Mouse (Mus musculus) inflammation-experienced regulatory T-cells, adult 16 weeks (primary cell): ENCODE measurements around the gene Snrpb. TPM values are rescaled to one million over a fixed set of nuclear protein-coding genes. Genes with fewer than 3 reads are reported as not detected.

Source experiments
- polyA plus RNA-seq: library from polyadenylated mRNA; unstranded; fragments of 100-300 nt; shearing (Covaris generic); gene quantifications from one replicate; pipeline ENCODE4 v1.2.1, GENCODE M21; 2017

Snrpb gene
- polyA plus RNA-seq = 413 TPM

DNA sequence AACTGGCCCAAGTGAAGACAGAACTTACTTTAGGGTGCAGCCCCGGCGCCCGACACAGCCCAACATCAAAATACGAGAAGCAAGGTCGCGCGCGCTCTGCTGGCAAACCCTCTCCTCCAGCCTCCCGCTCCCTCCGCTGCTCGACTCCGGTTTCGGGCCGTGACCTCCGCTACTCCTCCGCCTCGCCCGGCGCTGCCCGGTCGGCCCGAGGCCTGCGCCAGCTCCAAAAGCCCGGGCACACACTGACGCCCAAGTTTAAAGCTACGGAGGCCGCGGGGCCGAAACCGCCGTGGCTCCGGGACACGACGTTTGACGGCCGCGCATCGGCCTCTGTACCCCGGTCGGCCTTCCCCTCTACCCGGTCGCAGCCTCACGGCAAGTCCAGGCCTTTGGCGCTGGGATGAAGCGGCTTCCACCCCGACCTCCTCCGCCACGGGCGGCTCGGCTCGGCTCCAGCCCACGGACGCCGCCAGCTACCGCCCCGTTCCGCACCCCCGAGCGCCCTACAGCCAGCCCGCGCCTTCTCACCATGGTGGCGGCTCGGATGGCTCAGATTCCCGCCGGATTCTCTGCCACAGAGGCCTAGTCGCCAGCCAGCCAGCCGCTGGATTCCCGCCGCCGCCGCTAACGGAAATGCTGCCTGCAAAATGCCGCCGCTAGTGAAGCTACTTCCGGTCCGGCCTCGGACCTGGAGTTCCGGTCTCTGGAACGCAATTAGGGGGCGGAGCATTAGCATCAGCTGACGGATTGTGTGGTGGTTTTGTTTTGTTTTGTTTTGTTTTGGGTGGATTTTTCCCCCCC is at the start of gene Snrpb:
Gene Snrpb (minus strand): TSS at position 698 of the 801 bp plus-strand sequence.

GRCm38 (mm10) chr2:130194894-130195293 is 15.7 kb upstream of the Snrpb start, which contains the start of gene Tmc2:
TSS of gene Tmc2 (plus strand) at chr2:130195194.

Other genes starting within 250 kb of the Snrpb start
- not detected for gene Tgm3, start 167.1 kb downstream of the Snrpb start, polyA plus RNA-seq
- gene Tgm6, start 67.0 kb downstream of the Snrpb start, polyA plus RNA-seq = not detected
- gene Tmc2, start 15.8 kb upstream of the Snrpb start, polyA plus RNA-seq = not detected
- gene Nop56, start 95.0 kb upstream of the Snrpb start, polyA plus RNA-seq = 299 TPM
- 198 TPM for gene Idh3b, start 105.1 kb upstream of the Snrpb start, polyA plus RNA-seq
- not detected for gene Ebf4, start 115.8 kb upstream of the Snrpb start, polyA plus RNA-seq
- gene Cpxm1, start 218.2 kb upstream of the Snrpb start, polyA plus RNA-seq = 0.46 TPM
- gene Gm28372, start 225.8 kb upstream of the Snrpb start, polyA plus RNA-seq = not detected
- not detected for gene 1700020A23Rik, start 225.9 kb upstream of the Snrpb start, polyA plus RNA-seq
- not detected for gene Tmem239, start 227.1 kb upstream of the Snrpb start, polyA plus RNA-seq
- gene Vps16, start 244.9 kb upstream of the Snrpb start, polyA plus RNA-seq = 296 TPM
- gene Pced1a, start 245.3 kb upstream of the Snrpb start, polyA plus RNA-seq = 22.0 TPM